Mouse (Mus musculus): Measurements from ENCODE around the gene Tex21.

The Tex21 gene

DNA sequence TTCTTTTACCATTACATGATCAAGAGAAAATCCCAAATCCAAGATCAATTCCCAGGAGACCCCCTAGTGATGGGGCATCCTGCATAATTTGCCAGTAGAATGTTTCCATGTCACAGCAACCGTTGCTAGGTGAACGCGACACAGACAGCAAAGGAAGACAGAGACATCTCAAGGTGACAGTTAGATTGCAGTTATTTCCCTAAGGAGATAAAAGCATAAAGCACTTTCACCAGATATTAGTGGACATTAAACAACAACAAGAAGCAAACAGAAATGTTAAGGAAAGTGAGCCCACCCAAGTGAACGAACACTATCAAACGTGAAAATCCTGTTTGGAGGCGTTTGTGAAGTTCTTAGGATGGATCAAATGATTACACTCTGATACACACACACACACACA lies at the start of gene Tex21:
TSS of gene Tex21 (minus strand) at position 101 of the 400 bp plus-strand sequence.
- DNase-seq (ENCODE audit: low read depth, low spot score): no peak
- Histone ChIP-seq H3K36me3 (ENCODE audit: control insufficient read depth, insufficient read depth, low read length, poor library complexity, severe bottlenecking) (no peaks in the 10 kb centered on the region), H3K27me3 (ENCODE audit: control insufficient read depth, insufficient read depth, low read length, poor library complexity, severe bottlenecking) (no peaks in the 10 kb centered on the region)

DNA sequence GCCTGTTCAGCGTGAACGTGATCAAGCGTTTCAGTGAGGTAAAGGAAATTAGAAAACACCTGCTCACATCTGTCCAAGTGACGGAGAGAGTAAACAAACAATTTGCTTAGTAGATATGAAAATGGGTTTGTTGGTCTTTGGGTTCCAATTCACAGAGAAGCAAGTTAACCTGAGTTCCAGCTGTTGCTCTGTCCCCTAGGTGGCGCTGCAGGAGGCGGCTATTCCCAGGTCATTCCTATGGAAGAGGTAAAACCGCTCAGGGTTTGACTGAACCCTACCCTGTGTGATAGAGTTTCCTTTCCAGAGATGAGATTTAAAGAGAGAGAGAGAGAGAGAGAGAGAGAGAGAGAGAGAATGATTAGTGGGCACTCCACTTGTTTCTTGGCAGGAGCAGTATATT lies 46.6 kb upstream of the Tex21 start:
- H3K36me3 ChIP-seq (ENCODE audit: control insufficient read depth, insufficient read depth, low read length, poor library complexity, severe bottlenecking): peaks cover 12% of the 10 kb centered on the region; the same call in 1 of the 2 replicates
- DNase-seq (ENCODE audit: low read depth, low spot score): peak; percentile 60
- no peaks in the 10 kb centered on the region for H3K27me3 ChIP-seq (ENCODE audit: control insufficient read depth, insufficient read depth, low read length, poor library complexity, severe bottlenecking)

DNA sequence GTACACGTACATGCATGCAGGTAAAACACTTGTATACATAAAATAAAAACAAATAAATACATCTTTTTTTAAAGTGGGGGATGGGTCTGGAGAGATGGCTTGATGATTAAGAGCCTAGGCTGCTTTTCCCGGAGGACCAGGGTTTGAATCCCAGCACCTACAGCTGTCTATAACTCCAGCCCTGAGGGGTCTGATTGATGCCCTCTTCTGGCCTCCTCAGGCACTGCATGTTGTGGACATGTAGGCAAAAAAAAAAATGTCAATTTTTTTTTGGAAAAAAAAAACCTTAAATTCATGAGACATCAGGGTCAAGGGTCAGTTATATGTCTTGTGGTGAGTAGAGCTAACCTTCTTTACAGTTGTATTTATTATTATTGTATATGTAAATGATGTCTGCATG lies 43.7 kb upstream of the Tex21 start:
- Histone ChIP-seq H3K36me3 (ENCODE audit: control insufficient read depth, insufficient read depth, low read length, poor library complexity, severe bottlenecking) (0 out of 2 replicates have a peak, but pooled peaks cover 5% of the 10 kb centered on the region), H3K27me3 (ENCODE audit: control insufficient read depth, insufficient read depth, low read length, poor library complexity, severe bottlenecking) (no peaks in the 10 kb centered on the region)
- DNase-seq (ENCODE audit: low read depth, low spot score): peak; percentile 50

DNA sequence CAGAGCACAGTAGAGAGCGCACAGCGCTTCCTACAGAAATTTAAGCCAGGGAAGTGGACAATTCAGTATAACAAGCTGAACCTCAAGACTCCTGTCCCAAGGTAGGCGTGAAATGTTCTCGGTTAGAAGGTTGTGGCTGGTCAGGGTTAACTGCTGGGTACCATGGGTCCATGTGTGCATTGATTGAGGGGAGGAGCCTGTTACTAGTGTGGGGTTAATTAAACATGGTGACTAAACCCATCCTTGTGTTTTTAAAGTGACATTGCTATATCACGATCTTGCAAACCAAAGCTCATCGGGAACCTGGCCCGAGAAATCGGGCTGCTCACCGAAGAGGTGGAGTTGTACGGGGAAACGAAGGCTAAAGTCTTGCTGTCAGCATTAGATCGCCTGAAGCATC lies 42.9 kb upstream of the Tex21 start:
- H3K27me3 ChIP-seq (ENCODE audit: control insufficient read depth, insufficient read depth, low read length, poor library complexity, severe bottlenecking): no peaks in the 10 kb centered on the region
- DNase-seq (ENCODE audit: low read depth, low spot score): no peak
- 0 out of 2 replicates have a peak, but pooled peaks cover 5% of the 10 kb centered on the region for H3K36me3 ChIP-seq (ENCODE audit: control insufficient read depth, insufficient read depth, low read length, poor library complexity, severe bottlenecking)

DNA sequence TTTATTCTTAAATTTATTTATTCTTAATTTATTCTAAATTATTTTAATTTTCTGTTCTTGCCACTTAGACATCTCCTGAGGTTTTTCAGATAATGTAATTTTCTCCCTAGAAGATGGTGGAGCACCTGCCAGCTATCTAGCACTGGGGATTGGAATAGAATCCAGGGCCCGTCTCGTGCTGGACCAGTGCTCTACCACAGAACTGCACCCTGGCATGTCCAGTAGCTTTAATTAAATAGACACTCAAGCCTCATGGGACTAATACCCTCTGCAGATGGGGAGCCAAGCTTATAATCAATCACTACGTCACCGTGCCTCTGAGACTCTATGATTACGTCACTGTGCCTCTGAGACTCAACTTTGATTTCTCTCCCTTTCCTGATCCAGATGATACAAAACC lies 41.9 kb upstream of the Tex21 start:
- no peak for DNase-seq (ENCODE audit: low read depth, low spot score)
- H3K27me3 ChIP-seq (ENCODE audit: control insufficient read depth, insufficient read depth, low read length, poor library complexity, severe bottlenecking): no peaks in the 10 kb centered on the region
- H3K36me3 ChIP-seq (ENCODE audit: control insufficient read depth, insufficient read depth, low read length, poor library complexity, severe bottlenecking): 0 out of 2 replicates have a peak, but pooled peaks cover 5% of the 10 kb centered on the region

DNA sequence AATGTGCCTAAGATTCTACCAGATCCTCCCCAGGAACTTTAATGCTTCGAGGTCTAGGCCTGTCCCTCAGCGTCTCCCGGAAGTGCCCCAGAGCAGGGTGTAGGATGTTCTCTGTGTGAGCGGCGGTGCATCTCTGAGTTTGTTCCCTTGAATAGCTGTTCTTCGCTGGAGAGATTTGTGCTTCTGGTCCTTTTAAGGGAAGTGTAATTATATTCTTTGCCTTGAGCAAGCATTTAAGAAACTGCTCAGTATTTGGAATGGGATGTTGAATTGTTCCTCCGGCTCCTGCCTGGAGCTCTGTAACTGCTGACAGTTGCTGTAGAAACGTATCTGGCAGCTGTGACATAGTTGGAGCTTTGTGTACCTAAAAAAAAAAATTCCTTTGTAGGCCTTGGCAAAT lies 41.4 kb upstream of the Tex21 start:
- H3K27me3 ChIP-seq (ENCODE audit: control insufficient read depth, insufficient read depth, low read length, poor library complexity, severe bottlenecking): no peaks in the 10 kb centered on the region
- 0 out of 2 replicates have a peak, but pooled peaks cover 5% of the 10 kb centered on the region for H3K36me3 ChIP-seq (ENCODE audit: control insufficient read depth, insufficient read depth, low read length, poor library complexity, severe bottlenecking)
- no peak for DNase-seq (ENCODE audit: low read depth, low spot score)

DNA sequence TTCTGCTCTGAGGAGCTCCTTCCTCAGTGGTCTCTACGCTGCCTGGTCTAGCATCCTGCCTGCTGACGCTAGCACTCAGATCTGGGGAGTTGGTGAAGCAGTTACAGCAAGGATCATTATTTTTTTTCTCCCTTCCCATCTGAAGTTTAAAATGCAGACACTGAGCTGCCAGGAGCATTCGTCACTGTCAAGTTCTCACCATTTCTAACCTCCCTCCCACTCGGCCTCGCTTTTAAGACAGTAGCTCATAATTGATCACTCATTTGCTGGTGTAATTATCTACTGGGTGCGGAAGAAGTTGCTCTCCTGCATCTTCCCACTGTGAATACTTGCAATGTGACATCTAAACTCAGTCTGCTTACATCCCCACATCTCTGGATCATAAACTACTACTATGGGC lies 38.9 kb upstream of the Tex21 start:
- DNase-seq (ENCODE audit: low read depth, low spot score): no peak
- Histone ChIP-seq H3K36me3 (ENCODE audit: control insufficient read depth, insufficient read depth, low read length, poor library complexity, severe bottlenecking) (no peaks in the 10 kb centered on the region), H3K27me3 (ENCODE audit: control insufficient read depth, insufficient read depth, low read length, poor library complexity, severe bottlenecking) (no peaks in the 10 kb centered on the region)

DNA sequence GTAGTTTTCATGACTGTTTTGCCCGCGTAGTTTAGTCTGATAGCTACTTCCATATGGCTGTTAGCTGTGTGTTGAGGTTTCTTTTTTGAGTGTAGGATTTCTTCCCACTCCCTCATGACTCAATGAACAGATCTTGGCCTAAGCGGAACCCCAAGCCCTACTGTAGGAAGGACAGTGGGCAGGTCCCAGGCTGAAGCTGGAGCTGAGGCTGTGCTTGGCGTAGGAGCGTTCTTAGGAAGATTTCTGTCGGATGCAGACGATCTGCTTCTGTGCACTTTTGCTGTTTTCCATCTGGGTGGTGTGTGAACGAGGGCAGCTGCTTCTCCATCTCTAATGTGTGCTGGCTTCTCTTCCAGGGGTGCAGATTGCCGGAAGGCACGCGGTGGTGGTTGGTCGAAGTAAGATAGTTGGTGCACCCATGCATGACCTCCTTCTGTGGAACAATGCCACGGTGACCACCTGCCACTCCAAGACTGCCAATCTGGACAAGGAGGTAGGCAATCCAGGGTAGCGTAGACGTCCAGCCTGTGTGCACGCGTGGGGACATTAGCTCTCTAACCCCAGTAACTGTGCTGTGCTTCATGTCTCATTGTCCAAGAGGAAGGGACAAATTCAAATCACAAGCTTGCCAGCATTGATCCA lies 36.1 kb upstream of the Tex21 start:
- H3K27me3 ChIP-seq (ENCODE audit: control insufficient read depth, insufficient read depth, low read length, poor library complexity, severe bottlenecking): no peaks in the 10 kb centered on the region
- DNase-seq (ENCODE audit: low read depth, low spot score): no peak
- no peaks in the 10 kb centered on the region for H3K36me3 ChIP-seq (ENCODE audit: control insufficient read depth, insufficient read depth, low read length, poor library complexity, severe bottlenecking)

DNA sequence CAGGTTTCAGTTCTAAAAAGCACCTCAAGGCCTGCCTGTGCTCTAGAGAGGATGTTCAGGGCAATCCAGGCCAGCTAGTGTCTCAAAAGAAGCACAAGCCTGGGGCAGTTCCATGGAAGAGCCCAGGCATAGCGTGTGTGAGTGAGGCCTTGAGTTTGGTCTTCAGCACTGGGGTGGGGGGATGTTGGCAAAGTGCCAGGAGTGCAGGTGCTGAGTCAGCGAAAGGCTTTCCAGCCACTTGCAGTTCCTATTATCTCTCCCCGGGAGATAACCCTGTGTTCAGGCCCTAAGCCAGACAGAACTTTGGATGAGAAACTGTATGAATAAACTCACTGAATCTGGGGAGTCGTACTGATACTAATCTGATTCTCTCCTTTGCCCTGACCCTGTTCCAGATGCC lies 35.6 kb upstream of the Tex21 start:
- no peaks in the 10 kb centered on the region for H3K27me3 ChIP-seq (ENCODE audit: control insufficient read depth, insufficient read depth, low read length, poor library complexity, severe bottlenecking)
- no peaks in the 10 kb centered on the region for H3K36me3 ChIP-seq (ENCODE audit: control insufficient read depth, insufficient read depth, low read length, poor library complexity, severe bottlenecking)
- DNase-seq (ENCODE audit: low read depth, low spot score): no peak

DNA sequence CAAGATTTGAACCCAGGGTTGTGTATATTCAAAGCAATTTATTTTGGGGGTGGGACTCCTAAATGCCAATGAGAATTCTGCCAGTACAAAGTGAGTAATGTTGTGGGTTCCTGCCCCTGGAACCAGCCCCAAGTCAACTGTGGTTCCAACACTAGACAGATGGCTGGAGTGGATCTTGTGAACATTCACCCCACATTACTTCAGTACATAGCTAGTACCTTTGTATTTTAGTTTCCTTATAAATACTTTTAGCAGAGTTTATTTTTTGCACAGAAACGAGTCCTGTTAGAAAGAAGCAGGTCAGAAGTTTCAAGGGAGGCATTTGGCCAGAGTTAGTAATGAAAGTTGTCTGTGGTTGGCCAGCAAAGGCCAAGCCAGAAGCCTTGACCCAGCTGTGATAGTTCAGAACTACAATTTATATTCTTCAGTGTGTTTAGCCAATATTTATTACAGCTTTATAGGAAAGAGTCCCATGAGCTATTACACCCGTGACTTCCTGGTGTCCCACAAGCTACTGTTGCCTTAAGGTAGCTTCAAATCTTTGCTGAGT lies 34.6 kb upstream of the Tex21 start:
- Histone ChIP-seq H3K27me3 (ENCODE audit: control insufficient read depth, insufficient read depth, low read length, poor library complexity, severe bottlenecking) (no peaks in the 10 kb centered on the region), H3K36me3 (ENCODE audit: control insufficient read depth, insufficient read depth, low read length, poor library complexity, severe bottlenecking) (no peaks in the 10 kb centered on the region)
- DNase-seq (ENCODE audit: low read depth, low spot score): no peak

DNA sequence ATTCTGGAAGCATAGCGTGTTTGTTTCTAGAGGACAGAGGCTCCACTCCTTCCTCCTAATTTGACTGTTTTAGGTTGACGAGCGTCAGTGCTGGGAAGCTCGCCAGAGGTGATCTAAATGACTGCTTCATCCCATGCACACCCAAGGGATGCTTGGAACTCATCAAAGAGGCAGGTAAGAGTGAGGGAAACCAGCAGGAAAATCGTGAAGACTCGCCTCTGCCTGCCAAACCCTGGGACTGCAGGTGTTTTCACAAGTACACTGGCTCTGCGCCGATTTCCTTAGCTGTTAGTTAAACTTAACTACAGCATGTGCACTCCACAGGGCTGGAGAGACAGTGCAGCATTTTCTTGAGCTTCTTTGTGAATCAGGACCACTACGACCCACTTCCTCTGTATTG lies 34.0 kb upstream of the Tex21 start:
- no peak for DNase-seq (ENCODE audit: low read depth, low spot score)
- Histone ChIP-seq H3K36me3 (ENCODE audit: control insufficient read depth, insufficient read depth, low read length, poor library complexity, severe bottlenecking) (no peaks in the 10 kb centered on the region), H3K27me3 (ENCODE audit: control insufficient read depth, insufficient read depth, low read length, poor library complexity, severe bottlenecking) (no peaks in the 10 kb centered on the region)

DNA sequence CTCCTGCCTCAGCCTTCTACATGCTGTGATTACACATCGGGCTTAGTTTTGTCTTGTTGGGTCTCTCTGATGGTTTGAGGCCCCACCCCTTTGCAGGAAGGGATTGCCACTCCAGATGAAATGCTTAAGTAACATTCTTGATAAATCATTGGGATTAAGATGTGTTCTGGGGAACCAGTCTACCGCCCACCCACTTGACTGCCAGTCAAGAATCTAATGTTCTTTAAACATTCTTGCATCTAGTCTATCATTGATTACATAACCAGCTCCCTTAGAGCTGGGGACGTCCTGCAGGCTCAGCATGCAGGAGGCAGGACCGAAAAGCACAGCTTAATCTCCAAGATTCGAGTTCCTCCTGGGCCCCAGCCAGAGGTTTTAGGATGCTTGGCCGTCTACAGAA lies 31.7 kb upstream of the Tex21 start:
- Histone ChIP-seq H3K27me3 (ENCODE audit: control insufficient read depth, insufficient read depth, low read length, poor library complexity, severe bottlenecking) (no peaks in the 10 kb centered on the region), H3K36me3 (ENCODE audit: control insufficient read depth, insufficient read depth, low read length, poor library complexity, severe bottlenecking) (no peaks in the 10 kb centered on the region)
- no peak for DNase-seq (ENCODE audit: low read depth, low spot score)

DNA sequence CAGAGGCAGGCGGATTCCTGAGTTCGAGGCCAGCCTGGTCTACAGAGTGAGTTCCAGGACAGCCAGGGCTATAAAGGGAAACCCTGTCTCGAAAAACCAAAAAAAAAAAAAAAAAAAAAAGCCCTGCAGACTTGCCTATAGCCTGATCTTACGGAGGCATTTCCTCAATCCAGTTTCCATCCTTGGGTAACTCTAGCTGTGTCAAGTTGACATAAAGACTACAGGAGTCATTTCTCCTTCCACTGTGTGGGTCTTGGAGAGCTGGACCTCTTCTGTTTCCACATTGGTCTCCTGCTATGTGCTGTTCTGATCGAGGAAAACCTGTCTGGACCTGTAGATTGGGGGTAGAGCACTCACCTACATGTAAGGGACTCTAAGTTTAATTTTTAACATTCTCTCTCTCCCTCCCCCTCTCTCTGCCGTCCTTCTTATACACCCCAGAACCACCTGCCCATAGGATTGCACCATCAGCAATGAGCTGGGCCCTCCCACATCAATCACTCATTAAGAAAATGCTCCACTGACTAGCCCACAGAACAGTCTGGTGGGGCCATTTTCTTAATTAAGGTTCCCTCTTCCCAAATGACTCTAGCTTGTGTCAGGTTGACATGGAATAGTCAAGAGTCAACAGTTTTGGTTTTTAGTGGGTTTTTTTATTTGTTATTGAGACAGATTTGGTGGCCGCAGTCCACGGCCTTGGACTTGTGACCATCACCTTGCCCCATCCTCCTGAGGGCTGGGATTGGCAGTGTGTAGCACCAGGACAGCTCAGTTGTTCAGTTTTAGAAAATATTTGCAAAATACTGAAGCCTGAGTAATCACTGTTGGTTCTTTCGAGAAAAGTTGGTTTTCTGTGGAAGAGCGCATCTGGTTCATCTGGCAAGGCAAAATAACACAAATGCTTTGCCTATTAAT lies 26.3 kb upstream of the Tex21 start:
- no peak for DNase-seq (ENCODE audit: low read depth, low spot score)
- Histone ChIP-seq H3K27me3 (ENCODE audit: control insufficient read depth, insufficient read depth, low read length, poor library complexity, severe bottlenecking) (no peaks in the 10 kb centered on the region), H3K36me3 (ENCODE audit: control insufficient read depth, insufficient read depth, low read length, poor library complexity, severe bottlenecking) (no peaks in the 10 kb centered on the region)

DNA sequence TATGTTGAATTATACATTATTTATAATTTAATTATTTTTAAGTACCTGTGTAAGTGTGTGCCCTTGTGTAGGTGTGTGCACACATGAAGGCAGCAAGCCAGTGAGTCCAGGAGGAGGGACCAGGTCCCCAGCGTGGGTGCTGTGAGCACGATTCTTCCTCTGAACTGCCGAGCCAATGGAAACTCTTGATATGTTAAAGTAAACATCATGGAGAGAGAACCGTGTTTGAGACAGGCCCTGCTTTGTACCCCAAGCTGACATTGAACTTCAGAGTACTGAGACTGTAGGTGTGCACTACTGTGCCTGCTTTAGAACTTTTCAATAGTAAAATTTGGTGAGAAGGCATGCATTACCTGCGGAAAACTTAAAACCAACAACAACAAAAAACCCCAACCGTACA lies 25.0 kb upstream of the Tex21 start:
- Histone ChIP-seq H3K36me3 (ENCODE audit: control insufficient read depth, insufficient read depth, low read length, poor library complexity, severe bottlenecking) (no peaks in the 10 kb centered on the region), H3K27me3 (ENCODE audit: control insufficient read depth, insufficient read depth, low read length, poor library complexity, severe bottlenecking) (no peaks in the 10 kb centered on the region)
- DNase-seq (ENCODE audit: low read depth, low spot score): no peak

DNA sequence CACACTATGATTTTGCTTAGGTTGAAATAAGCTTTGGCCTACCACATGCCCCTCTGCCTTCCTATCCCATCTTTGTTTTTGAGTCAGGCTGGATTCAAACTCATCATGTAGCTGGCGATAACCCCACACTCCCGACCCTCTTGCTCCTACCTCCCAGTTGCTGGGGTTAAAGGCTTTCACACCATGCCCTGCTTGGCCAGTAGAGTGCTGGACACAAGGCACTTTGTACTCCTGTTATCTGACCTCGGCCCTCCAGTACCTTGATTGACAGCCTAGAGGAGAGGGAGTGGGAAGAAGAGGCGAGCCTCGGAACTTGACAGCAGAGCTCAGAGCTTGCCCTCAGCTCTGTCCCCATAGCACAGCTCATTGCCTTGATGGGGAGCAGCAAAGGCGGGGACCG lies 22.6 kb upstream of the Tex21 start:
- H3K27me3 ChIP-seq (ENCODE audit: control insufficient read depth, insufficient read depth, low read length, poor library complexity, severe bottlenecking): no peaks in the 10 kb centered on the region
- no peaks in the 10 kb centered on the region for H3K36me3 ChIP-seq (ENCODE audit: control insufficient read depth, insufficient read depth, low read length, poor library complexity, severe bottlenecking)
- DNase-seq (ENCODE audit: low read depth, low spot score): no peak

Data from splenic B cell, adult 2 months (primary cell).